Mouse (Mus musculus) subcutaneous adipose tissue, adult 2 months (tissue): ENCODE measurements around the gene Plb1. TPM values are rescaled to one million over a fixed set of nuclear protein-coding genes. Genes with fewer than 3 reads are reported as not detected.

Experiments used
- polyA plus RNA-seq: library from polyadenylated mRNA; depleted of rRNA; stranded (reverse); fragments of >200 nt; gene quantifications from 2 replicates; pipeline ENCODE4 v1.2.3, GENCODE M21; 2012; ENCODE audit warnings: low replicate concordance; rRNA removed

Plb1 gene
- polyA plus RNA-seq: 0.66 and 7.5 TPM in 2 replicates

GRCm38 (mm10) chr5:32232474-32232873 is at the start of gene Plb1:
Gene Plb1, plus strand, starts transcription at chr5:32232708.

Other genes with a start within 250 kb of the Plb1 start
- 25.8 and 49.7 TPM in 2 replicates for gene Fosl2, start 96.9 kb upstream of the Plb1 start, polyA plus RNA-seq
- gene Ppp1cb, start 226.1 kb downstream of the Plb1 start, polyA plus RNA-seq: 33.8 and 48.8 TPM in 2 replicates